Mouse (Mus musculus) MEL (cell line): ENCODE measurements at regions not wholly inside any gene's neighbourhood (a gene's known extent, or its start where the extent isn't known, plus 50 kb on each side); places are given as distances from the start of the nearest gene placed in this dataset.
A peak's percentile ranks its signal among the peaks of the same experiment; 100 is the strongest.

Experiments used
- DNase-seq: peaks from one replicate; pipeline ENCODE4 v3.0.0; 2011; ENCODE audit warnings: low read depth, low spot score
- H3K27ac ChIP-seq: 2 replicates; pipeline ENCODE4 v1.5.1; 2012; ENCODE audit warnings: low read depth, mild to moderate bottlenecking, control low read depth, low read length, moderate library complexity; ENCODE audit not compliant: control insufficient read depth
- H3K27me3 ChIP-seq, 2 experiments: fragments of 150-350 bp in 1 of 2; sonication (generic) in 1 of 2; 2 replicates each; pipeline ENCODE4 v1.6.1; 2012; ENCODE audit warnings: low read length in 2 of 2, mild to moderate bottlenecking in 2 of 2, improper control_type of control experiment in 1 of 2, moderate library complexity in 1 of 2; ENCODE audit not compliant: insufficient read depth in 2 of 2, control insufficient read depth in 1 of 2
- H3K36me3 ChIP-seq, 2 experiments: 2 replicates each; pipeline ENCODE4 v1.6.1; 2012 to 2014; ENCODE audit warnings: low read length in 2 of 2, improper control_type of control experiment in 1 of 2, inconsistent platforms in 1 of 2, mild to moderate bottlenecking in 1 of 2; ENCODE audit not compliant: insufficient read depth in 2 of 2, control insufficient read depth in 1 of 2
- H3K4me1 ChIP-seq, 2 experiments: fragments of 150-350 bp in 1 of 2; sonication (generic) in 1 of 2; 2 replicates each; pipeline ENCODE4 v1.6.1; 2012; ENCODE audit warnings: low read length in 2 of 2, improper control_type of control experiment in 1 of 2, mild to moderate bottlenecking in 1 of 2; ENCODE audit not compliant: insufficient read depth in 2 of 2, control insufficient read depth in 1 of 2
- H3K4me3 ChIP-seq, 2 experiments: fragments of 150-350 bp in 1 of 2; sonication (generic) in 1 of 2; 2 replicates each; pipeline ENCODE4 v1.5.1; 2012; ENCODE audit warnings: low read depth in 2 of 2, low read length in 2 of 2, mild to moderate bottlenecking in 2 of 2, moderate library complexity in 2 of 2, control low read depth in 1 of 2, improper control_type of control experiment in 1 of 2; ENCODE audit not compliant: control insufficient read depth in 1 of 2, insufficient read depth in 1 of 2
- H3K79me2 ChIP-seq: 2 replicates; pipeline ENCODE4 v1.6.1; 2012; ENCODE audit warnings: mild to moderate bottlenecking, low read length, moderate library complexity; ENCODE audit not compliant: control insufficient read depth, poor library complexity, insufficient read depth
- H3K9ac ChIP-seq: 2 replicates; pipeline ENCODE4 v1.6.1; 2012; ENCODE audit warnings: low read depth, mild to moderate bottlenecking, control low read depth, low read length, moderate library complexity; ENCODE audit not compliant: control insufficient read depth, poor library complexity, severe bottlenecking
- H3K9me3 ChIP-seq: fragments of 150-350 bp; sonication (generic); replicated peaks from 2 replicates; pipeline ENCODE4 v1.6.1; 2012; ENCODE audit warnings: mild to moderate bottlenecking, low read length, improper control_type of control experiment, moderate library complexity; ENCODE audit not compliant: insufficient read depth
- BHLHE40 ChIP-seq: IDR thresholded peaks from 2 replicates; pipeline ENCODE4 v1.6.1; 2012; ENCODE audit warnings: low read depth, mild to moderate bottlenecking, inconsistent platforms, low read length, improper control_type of control experiment, borderline replicate concordance
- CHD1 ChIP-seq: IDR thresholded peaks from 2 replicates; pipeline ENCODE4 v1.6.1; 2012; ENCODE audit warnings: low read depth, mild to moderate bottlenecking, inconsistent platforms, low read length, improper control_type of control experiment
- CHD2 ChIP-seq: IDR thresholded peaks from 2 replicates; pipeline ENCODE4 v1.6.1; 2011; ENCODE audit warnings: low read length, improper control_type of control experiment
- CTCF ChIP-seq, 3 experiments: IDR thresholded peaks in 2 of 3; conservative IDR thresholded peaks in 1 of 3; 2 replicates each; pipeline ENCODE4 v1.5.1; 2011 to 2012; ENCODE audit warnings: low read length in 3 of 3, low read depth in 2 of 3, mild to moderate bottlenecking in 2 of 3, improper control_type of control experiment in 1 of 3, inconsistent platforms in 1 of 3, mixed read lengths in 1 of 3, moderate library complexity in 1 of 3; ENCODE audit not compliant: control insufficient read depth in 1 of 3, insufficient read depth in 1 of 3, poor library complexity in 1 of 3, severe bottlenecking in 1 of 3
- E2F4 ChIP-seq: IDR thresholded peaks from 2 replicates; pipeline ENCODE4 v1.6.1; 2011; ENCODE audit warnings: low read depth, low read length, improper control_type of control experiment, borderline replicate concordance
- ELF1 ChIP-seq: IDR thresholded peaks from 2 replicates; pipeline ENCODE4 v1.6.1; 2014; ENCODE audit warnings: low read depth, mild to moderate bottlenecking, inconsistent platforms, low read length, improper control_type of control experiment, moderate library complexity
- ETS1 ChIP-seq: IDR thresholded peaks from 2 replicates; pipeline ENCODE4 v1.6.1; 2012; ENCODE audit warnings: low read depth, mild to moderate bottlenecking, inconsistent platforms, low read length, improper control_type of control experiment, moderate library complexity
- GABPA ChIP-seq: IDR thresholded peaks from 2 replicates; pipeline ENCODE4 v1.6.1; 2012; ENCODE audit warnings: low read depth, mild to moderate bottlenecking, inconsistent platforms, low read length, improper control_type of control experiment, moderate library complexity
- GATA1 ChIP-seq: IDR thresholded peaks from 2 replicates; pipeline ENCODE4 v1.6.1; 2011; ENCODE audit warnings: low read depth, low read length, improper control_type of control experiment
- HCFC1 ChIP-seq: IDR thresholded peaks from 2 replicates; pipeline ENCODE4 v1.6.1; 2012; ENCODE audit warnings: low read depth, mild to moderate bottlenecking, inconsistent platforms, low read length, improper control_type of control experiment, moderate library complexity
- JUND ChIP-seq: IDR thresholded peaks from 2 replicates; pipeline ENCODE4 v1.6.1; 2011; ENCODE audit warnings: low read depth, mild to moderate bottlenecking, improper control_type of control experiment, low read length
- KAT2A ChIP-seq: conservative IDR thresholded peaks from 2 replicates; pipeline ENCODE4 v1.6.1; 2012; ENCODE audit warnings: low read depth, low read length, improper control_type of control experiment, inconsistent platforms
- MAFK ChIP-seq: IDR thresholded peaks from 2 replicates; pipeline ENCODE4 v1.6.1; 2011; ENCODE audit warnings: low read depth, mild to moderate bottlenecking, low read length, improper control_type of control experiment, borderline replicate concordance
- MAX ChIP-seq: IDR thresholded peaks from 2 replicates; pipeline ENCODE4 v1.6.1; 2011; ENCODE audit warnings: low read length, improper control_type of control experiment
- MAZ ChIP-seq: IDR thresholded peaks from 2 replicates; pipeline ENCODE4 v1.6.1; 2012; ENCODE audit warnings: low read depth, mild to moderate bottlenecking, inconsistent platforms, low read length, improper control_type of control experiment
- MEF2A ChIP-seq: IDR thresholded peaks from 2 replicates; pipeline ENCODE4 v1.6.1; 2014; ENCODE audit warnings: low read depth, mild to moderate bottlenecking, inconsistent platforms, low read length, improper control_type of control experiment; ENCODE audit not compliant: poor library complexity, insufficient replicate concordance, severe bottlenecking; ENCODE audit errors: extremely low read depth
- MXI1 ChIP-seq: IDR thresholded peaks from 2 replicates; pipeline ENCODE4 v1.6.1; 2011; ENCODE audit warnings: mild to moderate bottlenecking, low read depth, low read length, improper control_type of control experiment
- MYB ChIP-seq: IDR thresholded peaks from 2 replicates; pipeline ENCODE4 v1.6.1; 2011; ENCODE audit warnings: mild to moderate bottlenecking, low read depth, low read length, improper control_type of control experiment
- MYC ChIP-seq: IDR thresholded peaks from 2 replicates; pipeline ENCODE4 v1.6.1; 2011; ENCODE audit warnings: low read depth, mild to moderate bottlenecking, low read length, improper control_type of control experiment, moderate library complexity
- NELFE ChIP-seq: IDR thresholded peaks from 2 replicates; pipeline ENCODE4 v1.6.1; 2011; ENCODE audit warnings: low read depth, low read length, improper control_type of control experiment
- POLR2A ChIP-seq, 2 experiments: IDR thresholded peaks; 2 replicates each; pipeline ENCODE4 v1.6.1; 2011 to 2012; ENCODE audit warnings: low read length in 2 of 2, mild to moderate bottlenecking in 2 of 2, control low read depth in 1 of 2, improper control_type of control experiment in 1 of 2, low read depth in 1 of 2, moderate library complexity in 1 of 2; ENCODE audit not compliant: control insufficient read depth in 1 of 2, insufficient read depth in 1 of 2, poor library complexity in 1 of 2
- POLR2AphosphoS2 ChIP-seq: IDR thresholded peaks from 2 replicates; pipeline ENCODE4 v1.6.1; 2011; ENCODE audit warnings: low read length, improper control_type of control experiment
- POLR2AphosphoS5 ChIP-seq: IDR thresholded peaks from 2 replicates; pipeline ENCODE4 v1.6.1; 2012; ENCODE audit warnings: low read depth, borderline replicate concordance, mild to moderate bottlenecking, inconsistent platforms, low read length, moderate library complexity, mixed read lengths
- RAD21 ChIP-seq: IDR thresholded peaks from 2 replicates; pipeline ENCODE4 v1.6.1; 2011; ENCODE audit warnings: mild to moderate bottlenecking, low read depth, low read length, improper control_type of control experiment
- RCOR1 ChIP-seq: IDR thresholded peaks from 2 replicates; pipeline ENCODE4 v1.6.1; 2012; ENCODE audit warnings: low read depth, mild to moderate bottlenecking, inconsistent platforms, low read length, improper control_type of control experiment
- SIN3A ChIP-seq: IDR thresholded peaks from 2 replicates; pipeline ENCODE4 v1.6.1; 2012; ENCODE audit warnings: low read length, improper control_type of control experiment, inconsistent platforms
- SMC3 ChIP-seq: IDR thresholded peaks from 2 replicates; pipeline ENCODE4 v1.6.1; 2011; ENCODE audit warnings: low read depth, low read length, improper control_type of control experiment
- TAL1 ChIP-seq: IDR thresholded peaks from 2 replicates; pipeline ENCODE4 v1.6.1; 2012; ENCODE audit warnings: mild to moderate bottlenecking, inconsistent platforms, low read length, moderate library complexity, mixed read lengths
- TBP ChIP-seq: IDR thresholded peaks from 2 replicates; pipeline ENCODE4 v1.8.0; 2011; ENCODE audit warnings: low read depth, low read length, improper control_type of control experiment
- TCF12 ChIP-seq: IDR thresholded peaks from 2 replicates; pipeline ENCODE4 v1.6.1; 2014; ENCODE audit warnings: low read depth, mild to moderate bottlenecking, inconsistent platforms, low read length, improper control_type of control experiment, moderate library complexity
- UBTF ChIP-seq: IDR thresholded peaks from 2 replicates; pipeline ENCODE4 v1.6.1; 2012; ENCODE audit warnings: low read depth, mild to moderate bottlenecking, inconsistent platforms, low read length, improper control_type of control experiment, moderate library complexity, borderline replicate concordance; ENCODE audit not compliant: insufficient read depth
- USF1 ChIP-seq: IDR thresholded peaks from 2 replicates; pipeline ENCODE4 v1.6.1; 2014; ENCODE audit warnings: low read depth, mild to moderate bottlenecking, inconsistent platforms, low read length, improper control_type of control experiment, moderate library complexity
- USF2 ChIP-seq, 2 experiments: IDR thresholded peaks; 2 replicates each; pipeline ENCODE4 v1.6.1; 2011 to 2012; ENCODE audit warnings: improper control_type of control experiment in 2 of 2, low read length in 2 of 2, borderline replicate concordance in 1 of 2, inconsistent platforms in 1 of 2, low read depth in 1 of 2, mild to moderate bottlenecking in 1 of 2; ENCODE audit not compliant: insufficient read depth in 1 of 2
- ZC3H11A ChIP-seq: IDR thresholded peaks from 2 replicates; pipeline ENCODE4 v1.6.1; 2012; ENCODE audit warnings: low read depth, mild to moderate bottlenecking, inconsistent platforms, low read length, improper control_type of control experiment
- ZKSCAN1 ChIP-seq: IDR thresholded peaks from 2 replicates; pipeline ENCODE4 v1.6.1; 2012; ENCODE audit warnings: low read depth, mild to moderate bottlenecking, inconsistent platforms, low read length, improper control_type of control experiment, moderate library complexity
- ZMIZ1 ChIP-seq: IDR thresholded peaks from 2 replicates; pipeline ENCODE4 v1.6.1; 2012; ENCODE audit warnings: low read depth, mild to moderate bottlenecking, inconsistent platforms, low read length, improper control_type of control experiment, moderate library complexity
- ZNF384 ChIP-seq: IDR thresholded peaks from 2 replicates; pipeline ENCODE4 v1.6.1; 2012; ENCODE audit warnings: low read depth, mild to moderate bottlenecking, inconsistent platforms, low read length, improper control_type of control experiment

DNA sequence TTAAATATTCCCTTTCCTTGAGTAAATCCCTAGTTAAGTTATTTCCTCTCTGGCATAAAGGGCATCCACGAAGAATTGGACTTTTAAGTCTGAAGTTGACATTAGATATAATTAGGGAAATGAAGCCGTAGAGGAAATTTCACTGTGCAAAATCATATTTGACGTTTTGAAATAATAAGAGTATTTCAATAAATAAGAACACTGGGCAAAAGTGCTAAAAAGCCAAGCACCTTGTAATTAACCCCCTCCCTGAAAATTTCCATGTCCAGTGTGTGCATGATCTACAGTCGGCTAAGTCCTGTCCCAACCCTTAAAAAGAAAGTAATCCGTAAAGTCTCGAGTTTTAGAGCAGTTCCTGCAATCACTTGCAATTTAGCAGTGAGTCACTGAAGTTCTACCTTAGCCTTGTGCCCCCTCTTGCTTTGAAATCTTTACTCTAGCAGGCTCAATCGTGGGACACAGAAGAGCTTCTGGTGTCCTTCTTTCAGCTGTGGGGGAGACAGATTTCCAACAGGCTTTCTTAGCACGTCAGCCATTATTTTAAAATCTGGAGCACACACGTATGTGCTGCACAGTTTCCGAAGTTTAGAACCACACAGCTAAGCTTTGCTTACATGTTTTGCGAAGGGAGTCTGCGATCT, 69.5 kb upstream of the Ppara start:
- Histone ChIP-seq H3K4me1 (peaks cover 0 to 8% of the 10 kb centered on the region in 2 experiments; a peak in 2 of 4 replicates), H3K4me3 (peak overlapping the region; percentile 67 to 78), H3K9ac (peak overlapping the region; percentile 82), H3K9me3 (no peaks in the 10 kb centered on the region), H3K79me2 (peaks cover 39% of the 10 kb centered on the region), H3K36me3 (peaks cover 0 to 8% of the 10 kb centered on the region in 2 experiments; a peak in 2 of 4 replicates), H3K27ac (peak overlapping the region; percentile 98), H3K27me3 (no peaks in the 10 kb centered on the region)
- peak; percentile 81 for DNase-seq
- no peak for TF ChIP-seq ZKSCAN1
- TF ChIP-seq TCF12: no peak; the same call in 1 of the 2 replicates
- peak; percentile 68 for TF ChIP-seq TBP
- no peak for TF ChIP-seq POLR2AphosphoS2
- no peak for TF ChIP-seq MXI1
- TF ChIP-seq E2F4: no peak
- TF ChIP-seq JUND: no peak
- TF ChIP-seq SMC3: no peak
- TF ChIP-seq ZC3H11A: no peak
- no peak for TF ChIP-seq ZNF384
- TF ChIP-seq GABPA: no peak
- no peak for TF ChIP-seq ELF1
- no peak; the same call in 1 of the 2 replicates for TF ChIP-seq NELFE
- TF ChIP-seq MAX: no peak
- TF ChIP-seq MAFK: no peak
- no peak for TF ChIP-seq BHLHE40
- TF ChIP-seq CHD2: no peak
- TF ChIP-seq GATA1: no peak
- TF ChIP-seq POLR2A (IDR thresholded peaks at IDR 0.05; ENCODE audit: control insufficient read depth in 1 of 2, insufficient read depth in 1 of 2, low read depth in 1 of 2, low read length in 2 of 2, poor library complexity in 1 of 2): no peak
- TF ChIP-seq HCFC1: no peak
- no peak for TF ChIP-seq UBTF
- TF ChIP-seq TAL1: peak; percentile 20
- peak; percentile 26 for TF ChIP-seq SIN3A
- TF ChIP-seq ZMIZ1: no peak
- TF ChIP-seq POLR2AphosphoS5: no peak
- TF ChIP-seq RCOR1: peak; percentile 4; the same call in 1 of the 2 replicates
- no peak for TF ChIP-seq MEF2A
- no peak for TF ChIP-seq USF2 (IDR thresholded peaks at IDR 0.05; ENCODE audit: borderline replicate concordance in 1 of 2, insufficient read depth in 1 of 2, low read depth in 1 of 2, low read length in 2 of 2)
- TF ChIP-seq KAT2A: no peak; the same call in 1 of the 2 replicates
- no peak for TF ChIP-seq MYC
- TF ChIP-seq RAD21: no peak
- TF ChIP-seq MYB: no peak
- TF ChIP-seq USF1: no peak
- peak; percentile 95 for TF ChIP-seq CHD1
- no peak for TF ChIP-seq CTCF (IDR thresholded peaks at IDR 0.05 in 2 of 3, conservative IDR thresholded peaks at IDR 0.05 in 1 of 3; ENCODE audit: control insufficient read depth in 1 of 3, insufficient read depth in 1 of 3, low read depth in 2 of 3, low read length in 3 of 3, poor library complexity in 1 of 3, severe bottlenecking in 1 of 3)
- TF ChIP-seq ETS1: peak; percentile 33; the same call in 1 of the 2 replicates
- peak; percentile 54; the same call in 1 of the 2 replicates for TF ChIP-seq MAZ
